Mouse (Mus musculus): ENCODE measurements around the gene Fkbp6. TPM values are rescaled to one million over a fixed set of nuclear protein-coding genes. Genes with fewer than 3 reads are reported as not detected.

The Fkbp6 gene
- polyA plus RNA-seq (2015; fragmentation: Nextera tagmentation; extraction: Ambion mirVana), result 0.18 TPM in 1 of 2 replicates, not detected in the other

GRCm38 (mm10) chr5:135349862-135350261 lies at the start of gene Fkbp6:
Gene Fkbp6 (minus strand): TSS chr5:135350044.
- Histone ChIP-seq H3K4me1 (no peaks in the 10 kb centered on the region), H3K36me3 (replicated peaks) (no peaks in the 10 kb centered on the region), H3K27ac (no peak within 1 kb of the TSS), H3K4me2 (no peak within 1 kb of the TSS), H3K27me3 (replicated peaks) (no peaks in the 10 kb centered on the region), H3K9me3 (peaks cover 4% of the 10 kb centered on the region; the same call in 1 of the 2 replicates), H3K4me3 (no peak within 1 kb of the TSS), H3K9ac (no peak within 1 kb of the TSS)
- no peak for ATAC-seq (replicated peaks)
- WGBS, result 91% methylated on average over 35 of the region's 35 CpGs

DNA sequence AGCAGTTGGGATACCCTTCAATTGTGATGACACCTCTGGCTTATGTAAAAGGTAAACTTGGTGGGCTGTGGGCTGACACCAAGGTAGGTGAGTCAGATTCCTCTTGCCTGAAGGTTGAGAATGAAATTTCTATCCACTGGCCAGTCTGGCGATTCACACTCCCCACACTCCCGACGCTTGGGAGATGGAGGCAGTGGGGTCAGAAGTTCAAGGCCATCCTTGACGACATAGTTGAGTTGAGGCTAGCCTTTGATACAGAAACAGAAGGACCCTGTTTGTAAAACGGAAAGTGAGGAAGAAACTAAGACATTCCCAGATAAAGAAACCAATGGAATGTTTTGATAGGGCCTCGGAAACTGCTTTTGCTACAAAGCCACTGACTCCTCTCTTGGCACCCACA lies 49.5 kb upstream of the Fkbp6 start:
- Histone ChIP-seq H3K4me2 (no peak overlapping the region), H3K27me3 (replicated peaks) (0 out of 2 replicates have a peak, but pooled peaks cover 3% of the 10 kb centered on the region), H3K4me1 (peaks cover 4% of the 10 kb centered on the region), H3K4me3 (no peak overlapping the region), H3K36me3 (replicated peaks) (no peaks in the 10 kb centered on the region), H3K9ac (no peak overlapping the region), H3K9me3 (no peaks in the 10 kb centered on the region), H3K27ac (no peak overlapping the region)
- ATAC-seq (replicated peaks), result no peak
- 72% methylated on average over 6 of the region's 6 CpGs for WGBS

DNA sequence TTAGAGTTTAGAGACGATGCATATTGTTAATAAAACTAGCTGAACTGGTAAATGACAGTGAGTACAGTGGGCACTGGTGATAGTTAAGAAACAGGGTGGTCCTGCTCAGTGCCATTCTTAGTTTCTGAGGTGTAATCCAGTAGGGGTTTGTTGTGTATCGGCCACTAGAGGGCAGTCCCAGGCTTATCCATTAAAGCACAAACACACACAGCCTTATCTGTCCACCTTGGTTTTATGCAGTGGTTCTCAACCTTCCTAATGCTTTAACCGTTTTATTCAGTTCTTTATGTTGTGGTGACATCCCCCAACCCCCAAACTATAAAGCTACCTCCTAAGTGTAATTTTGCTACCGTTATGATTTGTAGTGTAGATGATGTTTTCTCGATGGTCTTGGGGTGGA lies 46.0 kb upstream of the Fkbp6 start:
- Histone ChIP-seq H3K9ac (no peak overlapping the region), H3K4me2 (no peak overlapping the region), H3K4me3 (no peak overlapping the region), H3K27ac (no peak overlapping the region), H3K27me3 (replicated peaks) (0 out of 2 replicates have a peak, but pooled peaks cover 3% of the 10 kb centered on the region), H3K4me1 (peaks cover 15% of the 10 kb centered on the region), H3K9me3 (no peaks in the 10 kb centered on the region), H3K36me3 (replicated peaks) (peaks cover 11% of the 10 kb centered on the region; the same call in 1 of the 2 replicates)
- no peak for ATAC-seq (replicated peaks)
- WGBS, result 43% methylated on average over 5 of the region's 5 CpGs

- Histone ChIP-seq H3K36me3 (replicated peaks) (peaks cover 22% of the 10 kb centered on the region; the same call in 1 of the 2 replicates), H3K4me1 (peaks cover 15% of the 10 kb centered on the region), H3K9ac (peak within 1 kb of the TSS; percentile 94), H3K4me3 (peak within 1 kb of the TSS; percentile 100), H3K27ac (peak within 1 kb of the TSS; percentile 85), H3K9me3 (no peaks in the 10 kb centered on the region), H3K4me2 (peak within 1 kb of the TSS; percentile 88), H3K27me3 (replicated peaks) (0 out of 2 replicates have a peak, but pooled peaks cover 3% of the 10 kb centered on the region)
- under 1% methylated on average over 87 of the region's 110 CpGs for WGBS
- ATAC-seq (replicated peaks), result peak; percentile 91
These were observed 44.4 kb upstream of the Fkbp6 start, which contains the start of gene Pom121 for GRCm38 (mm10) chr5:135394004-135394823. Gene Pom121 (minus strand): TSS chr5:135394546.

GRCm38 (mm10) chr5:135383771-135384170 lies 33.9 kb upstream of the Fkbp6 start:
- Histone ChIP-seq H3K27ac (no peak overlapping the region), H3K27me3 (replicated peaks) (no peaks in the 10 kb centered on the region), H3K4me2 (no peak overlapping the region), H3K9me3 (no peaks in the 10 kb centered on the region), H3K4me1 (no peaks in the 10 kb centered on the region), H3K36me3 (replicated peaks) (peaks cover 83% of the 10 kb centered on the region), H3K9ac (no peak overlapping the region), H3K4me3 (no peak overlapping the region)
- WGBS, result 88% methylated on average over 10 of the region's 10 CpGs
- no peak for ATAC-seq (replicated peaks)

- ATAC-seq (replicated peaks), result no peak
These were observed 32.9 kb upstream of the Fkbp6 start for GRCm38 (mm10) chr5:135382746-135383145.

GRCm38 (mm10) chr5:135381356-135381925 lies 31.6 kb upstream of the Fkbp6 start:
- Histone ChIP-seq H3K4me2 (no peak overlapping the region), H3K4me3 (no peak overlapping the region), H3K36me3 (replicated peaks) (peaks cover 77% of the 10 kb centered on the region), H3K4me1 (no peaks in the 10 kb centered on the region), H3K9ac (no peak overlapping the region), H3K27ac (no peak overlapping the region), H3K27me3 (replicated peaks) (no peaks in the 10 kb centered on the region), H3K9me3 (no peaks in the 10 kb centered on the region)
- ATAC-seq (replicated peaks), result no peak
- 94% methylated on average over 10 of the region's 10 CpGs for WGBS

More at GRCm38 (mm10) chr5:135382746-135383145, 32.9 kb upstream of the Fkbp6 start:
- H3K27ac ChIP-seq, result no peak overlapping the region
- no peak overlapping the region for H3K4me2 ChIP-seq
- no peaks in the 10 kb centered on the region for H3K27me3 ChIP-seq (replicated peaks)
- no peaks in the 10 kb centered on the region for H3K4me1 ChIP-seq
- no peak overlapping the region for H3K4me3 ChIP-seq
- H3K36me3 ChIP-seq (replicated peaks), result peaks cover 86% of the 10 kb centered on the region
- WGBS, result 90% methylated on average over 7 of the region's 7 CpGs
- no peaks in the 10 kb centered on the region for H3K9me3 ChIP-seq
- no peak overlapping the region for H3K9ac ChIP-seq

DNA sequence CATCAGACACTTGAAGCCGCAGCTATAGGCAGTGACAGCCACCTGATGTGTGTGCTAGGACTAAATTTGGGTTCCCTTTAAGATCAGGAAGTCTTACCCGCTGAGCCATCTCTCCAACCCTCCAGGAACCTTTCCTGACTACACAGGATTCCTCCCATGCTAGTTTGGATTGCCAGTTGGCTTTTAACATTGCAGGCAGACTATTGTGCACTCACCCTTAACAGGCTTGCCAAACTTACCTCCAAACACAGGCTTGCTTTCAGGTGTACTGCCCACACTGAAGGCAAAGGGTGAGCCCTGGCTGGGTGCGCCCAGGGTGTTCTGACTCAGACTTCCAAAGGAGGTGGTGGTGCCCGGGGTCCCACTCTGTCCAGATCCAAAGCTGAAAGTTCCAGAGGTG lies 30.8 kb upstream of the Fkbp6 start:
- H3K9ac ChIP-seq, result no peak overlapping the region
- no peak overlapping the region for H3K4me3 ChIP-seq
- no peak for ATAC-seq (replicated peaks)
- no peak overlapping the region for H3K27ac ChIP-seq
- no peak overlapping the region for H3K4me2 ChIP-seq
- 95% methylated on average over 4 of the region's 4 CpGs for WGBS
- H3K27me3 ChIP-seq (replicated peaks), result no peaks in the 10 kb centered on the region
- H3K9me3 ChIP-seq, result no peaks in the 10 kb centered on the region
- H3K4me1 ChIP-seq, result no peaks in the 10 kb centered on the region
- H3K36me3 ChIP-seq (replicated peaks), result peaks cover 82% of the 10 kb centered on the region

DNA sequence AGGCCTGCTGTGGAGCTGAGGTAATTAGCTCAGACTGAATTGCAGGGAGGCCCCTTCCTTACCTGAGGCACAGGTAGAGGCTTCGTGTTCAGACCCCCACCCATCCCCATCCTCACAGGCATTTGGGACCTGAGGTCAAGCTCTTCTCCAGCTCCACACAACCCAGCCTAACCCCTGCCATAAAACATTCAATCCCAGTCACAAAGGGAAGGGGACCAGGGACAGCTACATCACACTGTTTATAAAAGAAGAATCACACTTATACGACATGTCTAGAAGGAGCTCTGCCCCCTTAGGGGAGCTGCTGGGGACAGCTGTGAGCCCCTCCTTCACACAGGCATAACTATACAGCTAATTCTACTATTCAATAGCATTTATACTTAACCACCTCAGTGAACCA lies 26.5 kb upstream of the Fkbp6 start:
- H3K27ac ChIP-seq, result no peak overlapping the region
- peaks cover 75% of the 10 kb centered on the region for H3K36me3 ChIP-seq (replicated peaks)
- H3K4me2 ChIP-seq, result no peak overlapping the region
- WGBS, result 54% methylated on average over 2 of the region's 2 CpGs
- no peak overlapping the region for H3K9ac ChIP-seq
- H3K27me3 ChIP-seq (replicated peaks), result no peaks in the 10 kb centered on the region
- H3K4me1 ChIP-seq, result peaks cover under 1% of the 10 kb centered on the region; the same call in 1 of the 2 replicates
- H3K4me3 ChIP-seq, result no peak overlapping the region
- no peak for ATAC-seq (replicated peaks)
- H3K9me3 ChIP-seq, result no peaks in the 10 kb centered on the region

- Histone ChIP-seq H3K4me1 (peaks cover 11% of the 10 kb centered on the region), H3K9me3 (no peaks in the 10 kb centered on the region), H3K36me3 (replicated peaks) (peaks cover 65% of the 10 kb centered on the region), H3K4me3 (no peak overlapping the region), H3K27ac (no peak overlapping the region), H3K9ac (no peak overlapping the region), H3K4me2 (no peak overlapping the region), H3K27me3 (replicated peaks) (no peaks in the 10 kb centered on the region)
- no peak for ATAC-seq (replicated peaks)
- 82% methylated on average over 8 of the region's 8 CpGs for WGBS
These were observed 25.3 kb upstream of the Fkbp6 start for GRCm38 (mm10) chr5:135375167-135375566.

GRCm38 (mm10) chr5:135373601-135374000 lies 23.8 kb upstream of the Fkbp6 start:
- no peaks in the 10 kb centered on the region for H3K9me3 ChIP-seq
- H3K36me3 ChIP-seq (replicated peaks), result peaks cover 53% of the 10 kb centered on the region
- H3K4me2 ChIP-seq, result no peak overlapping the region
- no peak overlapping the region for H3K4me3 ChIP-seq
- H3K9ac ChIP-seq, result no peak overlapping the region
- WGBS, result 97% methylated on average over 5 of the region's 5 CpGs
- H3K27me3 ChIP-seq (replicated peaks), result no peaks in the 10 kb centered on the region
- H3K27ac ChIP-seq, result no peak overlapping the region
- H3K4me1 ChIP-seq, result peaks cover 18% of the 10 kb centered on the region
- no peak for ATAC-seq (replicated peaks)

DNA sequence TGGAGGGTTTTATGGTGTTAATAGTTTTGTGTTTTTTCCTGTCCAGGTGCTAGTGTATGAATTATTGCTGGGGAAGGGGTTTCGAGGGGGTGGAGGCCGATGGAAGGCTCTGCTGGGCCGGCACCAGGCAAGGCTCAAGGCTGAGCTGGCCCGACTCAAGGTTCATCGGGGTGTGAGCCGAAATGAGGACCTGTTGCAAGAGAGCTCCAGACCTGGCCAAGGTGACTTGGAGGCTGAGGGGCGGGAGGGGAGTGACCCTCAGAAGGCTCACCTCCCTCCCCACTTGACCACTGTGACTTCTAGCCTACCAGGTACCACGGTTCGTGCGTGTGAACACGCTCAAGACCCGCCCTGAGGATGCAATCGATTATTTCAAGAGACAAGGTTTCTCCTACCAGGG lies 21.4 kb upstream of the Fkbp6 start:
- Histone ChIP-seq H3K4me3 (no peak overlapping the region), H3K4me1 (peaks cover 18% of the 10 kb centered on the region), H3K27ac (no peak overlapping the region), H3K9ac (no peak overlapping the region), H3K27me3 (replicated peaks) (no peaks in the 10 kb centered on the region), H3K4me2 (peak overlapping the region; percentile 86), H3K36me3 (replicated peaks) (peaks cover 38% of the 10 kb centered on the region), H3K9me3 (no peaks in the 10 kb centered on the region)
- WGBS, result 98% methylated on average over 13 of the region's 13 CpGs
- ATAC-seq (replicated peaks), result no peak
